Mouse (Mus musculus): ENCODE results near the gene Hoxc5.

Gene Hoxc5

DNA sequence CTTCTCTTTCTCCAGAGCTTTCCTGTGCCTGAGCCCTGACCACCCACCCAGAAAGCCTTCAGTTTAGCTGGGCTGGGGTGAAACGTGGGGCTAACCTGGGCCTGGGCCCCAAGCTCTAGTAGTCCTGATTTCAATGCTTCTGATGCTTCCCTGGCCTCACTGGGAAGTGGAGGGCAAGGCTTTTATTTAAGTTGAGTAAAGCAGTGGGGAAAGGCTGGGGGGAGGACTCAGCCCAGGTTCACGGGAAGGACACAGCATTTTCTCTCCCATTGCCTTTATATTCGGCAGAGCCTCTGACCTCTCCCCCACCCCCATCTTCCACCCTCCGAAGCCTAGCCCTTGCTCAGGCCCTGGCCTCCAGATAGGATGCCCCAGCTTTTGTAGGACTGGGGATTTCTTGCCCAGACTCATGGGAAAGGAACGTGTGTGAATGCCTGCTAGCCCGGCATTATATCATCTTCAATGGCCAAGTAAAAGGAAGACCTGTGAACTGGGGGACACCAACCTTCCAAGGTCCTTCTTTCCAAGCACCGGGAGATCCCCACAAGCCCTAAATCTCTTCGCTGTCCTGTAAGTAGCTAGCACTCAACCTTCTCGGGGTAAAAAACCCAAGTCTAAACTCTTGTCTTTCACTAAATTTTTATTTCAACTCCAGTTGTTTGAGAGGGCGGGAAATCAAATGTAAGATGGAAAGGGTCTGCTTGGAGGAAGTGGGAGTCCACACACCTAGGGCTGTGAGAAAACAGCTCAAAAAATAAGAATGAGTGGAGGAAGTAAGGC, 71.6 kb downstream of the Hoxc5 start:
- DNase-seq, result no peak

DNA sequence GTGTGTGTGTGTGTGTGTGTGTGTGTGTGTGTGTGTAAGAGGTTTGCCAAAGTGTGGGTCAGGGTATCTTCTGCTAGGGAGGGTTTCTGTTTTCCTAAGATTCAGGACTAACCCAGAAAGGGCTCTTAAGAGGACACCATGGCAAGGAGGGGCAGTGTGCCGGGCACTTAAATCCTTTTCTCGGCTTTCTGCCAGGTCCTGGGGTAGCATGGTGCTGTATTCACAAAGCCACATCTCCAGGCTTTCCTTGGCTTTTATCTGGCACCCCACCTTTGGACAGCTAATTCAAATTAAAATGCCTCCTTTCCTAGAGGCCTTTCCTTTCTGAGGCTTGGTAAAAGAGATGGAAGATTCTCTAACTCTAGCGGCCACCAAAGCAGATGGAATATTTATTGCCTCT, 72.4 kb downstream of the Hoxc5 start:
- DNase-seq, result no peak

DNA sequence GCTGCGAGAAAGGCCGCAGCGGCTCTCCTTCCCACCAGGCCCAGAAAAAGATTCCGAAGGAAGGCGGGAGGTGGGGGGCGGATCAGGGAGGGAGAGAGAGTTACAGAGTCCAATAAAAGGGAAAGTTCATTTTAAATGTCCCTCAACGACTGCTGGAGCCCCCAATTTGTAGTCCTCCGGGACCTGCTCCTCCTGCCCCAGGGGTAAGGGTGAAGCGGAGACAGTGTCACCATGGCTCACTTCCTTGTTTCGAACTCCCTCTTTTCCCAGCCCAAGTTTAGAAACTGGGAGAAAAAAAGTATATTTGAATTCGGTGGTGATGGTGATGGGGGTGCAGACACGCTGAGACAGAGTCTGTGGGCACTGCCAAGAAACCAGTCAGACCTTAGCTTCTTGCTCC, 73.4 kb downstream of the Hoxc5 start:
- DNase-seq, result no peak

DNA sequence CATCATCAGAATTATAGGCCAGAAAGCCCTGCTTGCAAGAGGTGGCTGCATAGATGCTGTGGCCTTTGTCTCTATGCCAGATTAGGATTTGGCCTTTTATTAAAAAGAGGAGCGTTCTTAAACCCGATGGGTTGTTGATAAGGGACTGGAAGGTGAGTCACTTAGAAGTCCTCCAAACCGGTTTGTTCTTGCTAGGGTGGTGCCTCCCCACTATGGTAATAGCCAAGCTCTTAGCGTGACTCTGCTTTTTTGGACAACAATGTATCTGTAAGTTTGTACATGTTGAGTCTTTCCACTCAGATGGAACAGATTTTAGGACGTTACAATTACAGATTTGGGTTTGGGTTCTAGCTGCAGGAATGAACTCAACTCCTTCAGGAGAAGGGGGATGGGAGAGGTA, 74.4 kb downstream of the Hoxc5 start:
- DNase-seq, result no peak

DNA sequence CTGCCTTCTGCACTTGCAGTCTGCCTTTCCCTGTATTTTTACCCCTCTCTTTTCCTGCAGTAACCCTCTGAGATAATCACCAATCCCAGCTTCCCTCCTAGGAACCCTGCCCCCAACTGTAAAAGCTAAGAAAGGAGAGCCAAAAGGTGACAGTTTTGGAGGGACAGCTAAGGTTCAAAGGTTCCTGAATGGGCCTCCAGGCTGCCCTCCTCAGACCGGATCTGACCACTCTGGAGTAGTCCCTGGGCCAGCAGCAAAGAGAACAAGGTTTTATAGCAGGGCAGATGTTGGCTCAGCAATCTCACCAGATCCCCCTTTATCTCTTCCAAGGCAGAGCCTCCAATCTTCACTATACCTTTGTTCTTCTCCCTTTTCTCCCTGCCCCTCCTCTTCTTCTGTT, 75.0 kb downstream of the Hoxc5 start:
- DNase-seq, result no peak

DNA sequence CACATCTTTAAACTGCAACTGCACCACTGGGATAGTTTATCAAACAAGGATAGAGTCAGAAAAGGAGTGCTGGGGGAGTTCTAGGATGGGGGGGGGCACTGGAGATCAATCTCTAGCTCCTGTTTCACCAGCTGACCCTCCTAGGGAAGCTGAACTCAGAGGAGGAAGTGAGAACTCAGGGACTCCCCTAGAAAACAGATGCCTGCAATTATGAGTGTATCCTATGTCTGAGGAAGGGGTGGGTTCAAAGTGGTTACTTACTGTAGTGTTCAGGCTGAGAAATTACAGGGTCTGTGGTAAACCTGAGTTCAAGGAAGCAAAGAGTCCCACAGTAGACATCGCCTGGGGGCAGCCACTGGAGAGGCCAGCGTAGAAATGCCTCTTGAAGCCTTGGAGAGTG, 84.4 kb downstream of the Hoxc5 start:
- DNase-seq, result no peak

DNA sequence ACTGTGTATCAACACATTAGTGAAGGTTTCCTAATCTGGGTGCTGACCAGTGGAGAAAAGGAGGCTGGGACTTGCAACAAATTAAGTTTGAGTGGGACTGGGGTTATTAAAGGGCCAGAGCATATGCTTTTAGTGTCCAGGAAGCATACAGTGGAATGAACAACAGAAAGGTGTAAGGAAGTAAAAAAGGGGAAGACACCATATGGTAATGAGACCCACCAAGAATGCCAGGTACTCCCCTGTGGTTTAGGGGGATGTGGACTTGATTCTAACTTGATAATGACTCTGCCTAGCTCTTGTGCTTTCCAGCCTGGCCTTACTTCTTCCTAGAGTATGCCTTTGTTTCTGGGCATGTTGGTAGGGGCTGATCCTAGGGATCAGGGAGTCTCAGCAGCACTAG, 86.0 kb downstream of the Hoxc5 start:
- DNase-seq, result no peak

DNA sequence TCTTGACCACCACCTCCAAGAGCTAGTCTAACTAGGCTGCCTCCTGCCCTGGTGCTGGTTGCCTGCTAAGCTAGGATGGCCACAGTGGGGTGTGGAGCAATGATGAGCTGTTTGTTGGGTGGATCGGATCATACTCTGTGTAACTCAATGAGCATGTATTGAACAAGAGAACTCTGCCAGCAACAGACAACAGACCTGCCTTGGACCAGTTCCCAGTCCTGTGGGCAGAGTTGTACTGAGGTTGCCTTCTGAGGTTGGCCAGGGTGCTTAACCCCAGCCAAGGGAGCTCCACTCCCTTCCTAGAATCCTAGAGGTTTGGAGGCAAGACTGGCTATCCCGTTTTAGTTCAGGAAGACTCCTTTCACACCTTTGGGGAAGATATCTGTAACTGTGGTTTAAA, 89.2 kb downstream of the Hoxc5 start:
- no peak for DNase-seq

DNA sequence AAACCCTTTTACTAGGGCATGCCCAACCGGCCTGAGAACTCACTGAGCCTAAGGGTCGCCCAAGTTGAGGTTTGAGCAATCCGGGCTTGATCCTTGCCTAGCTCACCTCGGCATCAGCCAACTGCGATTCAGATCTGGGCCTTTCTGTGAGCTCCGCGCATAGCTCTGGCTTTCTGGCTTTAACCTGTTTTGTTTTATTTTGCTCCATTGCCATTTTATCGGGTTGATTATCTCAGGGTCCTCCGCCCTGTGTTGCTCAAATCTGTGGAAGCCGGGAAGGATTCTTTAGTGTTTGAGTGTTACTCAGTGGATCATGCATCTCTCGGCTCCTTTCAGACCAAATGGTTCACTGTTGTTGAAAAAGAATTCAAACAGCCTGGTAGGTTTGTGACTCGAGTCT, 91.5 kb downstream of the Hoxc5 start:
- no peak for DNase-seq

DNA sequence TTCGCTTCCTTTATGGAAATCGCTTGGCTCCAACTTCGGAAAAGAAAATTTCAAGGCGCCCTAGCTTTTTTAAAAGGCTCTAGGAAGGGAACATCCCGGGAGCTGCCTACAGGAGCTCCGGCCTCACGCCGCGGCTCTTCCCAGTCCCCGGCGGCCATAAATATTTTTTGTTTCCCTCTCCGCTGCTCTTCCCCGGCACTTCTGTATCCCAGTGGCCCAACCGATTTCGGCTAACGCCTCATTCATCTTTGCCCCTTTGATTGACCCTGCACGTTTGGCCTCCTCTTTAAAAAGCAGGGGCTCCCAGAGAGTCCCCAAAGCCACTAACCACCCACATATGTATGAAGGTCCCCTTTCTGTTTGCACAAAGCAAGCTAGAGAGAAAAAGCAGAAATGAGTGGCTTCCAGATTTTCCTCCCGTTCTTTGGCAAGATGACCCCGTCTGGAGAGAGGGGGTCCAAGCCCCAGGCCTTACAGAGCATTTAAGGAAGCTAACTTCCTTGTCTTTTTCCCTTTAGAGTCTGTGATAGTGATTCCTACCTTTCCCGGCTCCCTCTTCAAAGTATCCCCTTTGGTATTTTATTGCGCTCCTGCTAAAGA, 92.2 kb downstream of the Hoxc5 start:
- DNase-seq, result no peak

DNA sequence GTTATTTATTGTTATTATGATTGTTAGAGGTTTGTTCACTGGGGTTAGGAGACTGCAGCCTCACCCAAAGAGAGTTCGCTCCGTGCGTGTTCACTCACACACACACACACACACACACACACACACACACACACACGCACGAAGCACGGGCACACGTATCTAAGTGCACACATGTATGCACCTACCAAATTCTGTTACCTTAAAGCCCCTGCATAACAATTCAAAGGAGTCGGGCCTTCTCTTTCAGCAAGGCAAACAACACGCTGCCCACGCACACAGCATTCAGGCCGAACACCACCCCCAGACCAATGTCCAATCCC, 92.7 kb downstream of the Hoxc5 start:
- no peak for DNase-seq

DNA sequence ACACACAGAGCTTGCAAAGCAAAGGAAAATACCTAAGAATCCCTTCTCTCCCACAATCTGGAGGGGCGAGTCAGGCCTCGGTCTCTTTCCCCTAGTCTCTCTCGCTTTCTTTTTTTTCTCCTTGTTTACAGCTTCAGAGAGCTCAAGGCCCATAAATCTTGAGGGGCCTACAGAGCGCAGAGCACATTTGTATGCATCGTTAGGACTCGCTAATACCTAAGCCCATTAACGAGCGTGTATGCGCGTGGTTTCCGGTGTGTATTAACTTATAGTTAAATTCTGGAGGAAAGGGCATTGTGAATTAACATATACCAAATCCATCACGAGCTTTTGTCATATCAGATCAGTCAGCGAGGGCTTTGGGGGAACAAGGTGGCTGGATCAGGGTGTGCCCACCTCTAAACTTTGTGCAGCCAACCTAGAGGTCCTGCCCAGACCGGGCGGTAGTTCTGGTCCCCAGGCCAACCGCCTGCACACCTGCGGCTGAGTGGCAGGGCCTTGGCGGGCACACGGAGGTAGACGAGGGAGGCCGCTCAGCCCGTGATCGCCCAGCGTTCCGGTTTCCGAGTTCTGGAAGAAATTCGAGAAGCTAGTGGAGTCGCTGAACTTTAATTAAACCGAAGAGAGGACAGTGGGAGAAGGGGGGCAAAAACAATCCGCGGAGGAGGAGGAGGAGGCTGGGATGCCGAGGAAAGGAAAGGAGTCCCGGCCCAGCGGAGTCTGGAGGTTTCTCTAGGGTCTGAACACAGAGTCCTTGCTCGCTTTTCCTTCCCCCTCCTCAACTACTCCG, 93.3 kb downstream of the Hoxc5 start:
- DNase-seq, result peak; percentile 12

DNA sequence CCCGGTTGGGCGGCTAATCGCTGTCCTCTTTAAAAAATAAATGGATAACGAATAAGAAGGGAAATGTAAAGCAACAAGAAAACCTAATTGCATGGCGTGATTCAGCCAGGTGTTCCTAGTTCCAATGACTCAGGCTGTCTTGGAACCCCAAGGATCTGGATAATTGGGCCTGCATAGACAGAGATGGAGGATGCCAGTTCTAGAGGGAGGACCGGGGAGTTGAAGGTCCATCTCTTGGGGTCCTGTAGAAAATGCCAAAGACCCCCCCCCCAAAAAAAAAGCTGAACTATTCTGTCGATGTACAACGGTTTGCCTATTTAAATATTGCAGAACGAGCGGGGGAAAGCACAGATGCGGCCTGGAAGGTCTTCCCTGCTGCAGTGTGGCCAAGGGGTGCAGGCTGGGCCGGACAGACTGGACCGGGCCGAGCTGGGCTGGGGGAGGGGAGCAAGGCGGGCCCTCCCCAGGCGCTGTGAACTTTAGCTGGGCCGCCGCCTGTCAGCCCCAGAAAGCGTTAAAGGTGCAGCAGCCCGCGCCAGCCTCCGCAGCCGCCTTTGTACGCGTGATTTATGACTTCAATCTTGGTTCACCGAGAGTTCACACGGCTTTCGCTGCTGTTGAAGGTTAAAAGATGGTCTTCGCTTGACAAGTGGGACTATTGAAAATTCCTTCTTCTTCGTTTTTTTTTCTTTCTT, 94.0 kb downstream of the Hoxc5 start:
- no peak for DNase-seq

DNA sequence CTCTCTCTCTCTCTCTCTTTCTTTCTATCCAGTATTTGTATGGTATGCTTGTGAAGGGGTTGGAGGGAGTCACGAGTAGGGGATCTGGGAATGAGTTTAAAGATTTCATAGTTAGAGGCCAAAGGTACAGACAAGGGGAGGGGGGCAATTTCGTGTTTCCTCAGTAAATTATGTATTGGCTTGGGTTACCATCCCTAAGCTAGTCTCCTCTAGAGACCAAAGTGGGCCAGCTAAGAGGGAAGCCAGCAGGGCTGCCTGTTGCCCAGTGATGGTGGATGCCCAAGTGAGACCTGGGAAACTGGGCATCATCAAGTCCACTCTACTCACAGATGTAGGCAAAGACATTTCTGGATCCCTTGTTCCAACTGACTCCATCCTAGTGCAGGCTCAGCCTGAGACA, 94.7 kb downstream of the Hoxc5 start:
- DNase-seq, result no peak

DNA sequence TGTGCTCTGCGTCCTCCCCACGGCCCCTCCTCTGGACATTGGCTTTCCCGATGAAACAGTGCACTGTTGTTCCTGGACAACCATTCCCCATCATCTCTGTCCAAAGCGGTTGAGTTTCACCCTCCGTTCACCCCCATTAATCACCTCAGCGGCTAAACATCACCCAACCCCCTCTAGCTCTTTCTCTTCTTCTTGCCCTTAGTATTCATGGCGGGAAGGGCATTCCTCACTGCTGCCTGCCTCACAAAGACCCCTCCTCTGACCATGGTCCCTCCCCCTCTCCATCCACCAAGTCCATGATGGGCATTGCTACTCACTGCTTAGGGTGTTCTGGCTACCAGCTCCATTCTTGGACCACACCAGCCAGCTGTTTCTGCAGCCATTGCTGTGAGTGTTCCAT, 98.4 kb downstream of the Hoxc5 start:
- no peak for DNase-seq

Data from thymus, postnatal 4 days (tissue).